Mouse (Mus musculus) urinary bladder, postnatal 10 days (tissue): ENCODE data around the gene Batf.
"Not testable (repeated sequence)": the region's sequence is repeated elsewhere in the genome, so short reads cannot be mapped to it uniquely, and the experiment has no call there.

Source experiments
- DNase-seq: peaks from one replicate; pipeline ENCODE4 v3.0.0; 2022; ENCODE audit warnings: low spot score

Gene Batf

DNA sequence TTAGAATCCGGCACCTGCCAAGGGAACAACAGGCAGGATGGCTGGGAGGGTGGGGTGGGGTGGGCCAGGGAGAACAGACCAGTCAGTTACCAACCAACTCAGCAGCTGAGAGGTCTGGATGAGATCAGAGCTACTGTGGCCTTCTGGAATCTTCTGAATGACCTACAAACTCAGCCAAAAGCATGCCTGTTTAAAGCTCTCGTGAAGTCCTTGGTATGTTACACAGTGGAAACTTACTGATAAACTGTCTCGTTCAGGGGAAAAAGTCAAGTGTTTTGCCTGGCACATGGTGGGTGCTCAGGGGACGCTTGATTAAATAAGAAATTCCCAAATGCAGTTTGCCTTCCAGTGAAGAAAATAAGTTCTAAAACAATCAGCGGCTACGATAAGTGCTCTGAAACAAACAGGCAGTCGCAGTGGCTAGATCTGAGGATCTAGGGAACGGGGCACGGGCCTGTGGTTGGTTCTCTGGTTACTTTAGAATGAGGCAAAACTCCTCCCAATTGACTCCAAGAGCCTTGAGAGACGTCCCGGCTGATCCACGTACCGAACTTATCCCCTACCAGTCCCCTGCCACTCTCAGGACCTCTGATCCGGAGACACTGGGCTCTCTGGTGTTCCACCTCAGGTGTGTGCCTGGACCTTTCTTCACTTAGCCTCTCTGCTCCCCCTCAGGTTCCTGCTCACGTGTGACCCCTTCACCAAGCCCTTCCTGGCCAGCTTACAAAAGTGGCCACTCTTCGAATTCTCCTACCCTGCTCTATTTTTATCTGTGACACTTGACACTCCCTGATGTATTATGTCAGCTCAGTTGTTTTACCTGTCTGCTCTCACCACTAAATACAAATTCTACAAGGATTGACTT, 1.8 kb upstream of the Batf start:
- DNase-seq: no peak

DNA sequence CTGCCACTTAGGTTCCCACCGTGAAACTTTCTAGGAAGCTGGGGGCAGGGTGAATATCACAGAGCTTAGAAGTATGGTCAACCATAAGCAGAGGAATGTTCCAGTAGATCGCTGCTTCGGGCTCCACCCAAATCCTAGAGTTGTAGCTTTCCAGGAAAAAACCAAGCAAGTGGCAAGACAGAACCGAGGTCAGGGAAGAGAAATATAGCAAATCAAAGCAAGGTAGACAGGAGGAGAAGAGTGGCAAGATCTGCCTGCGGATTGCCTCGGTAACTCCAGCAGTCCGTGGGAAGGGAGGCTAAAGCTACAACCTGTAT, 706 bp downstream of the Batf start:
- no peak for DNase-seq

DNA sequence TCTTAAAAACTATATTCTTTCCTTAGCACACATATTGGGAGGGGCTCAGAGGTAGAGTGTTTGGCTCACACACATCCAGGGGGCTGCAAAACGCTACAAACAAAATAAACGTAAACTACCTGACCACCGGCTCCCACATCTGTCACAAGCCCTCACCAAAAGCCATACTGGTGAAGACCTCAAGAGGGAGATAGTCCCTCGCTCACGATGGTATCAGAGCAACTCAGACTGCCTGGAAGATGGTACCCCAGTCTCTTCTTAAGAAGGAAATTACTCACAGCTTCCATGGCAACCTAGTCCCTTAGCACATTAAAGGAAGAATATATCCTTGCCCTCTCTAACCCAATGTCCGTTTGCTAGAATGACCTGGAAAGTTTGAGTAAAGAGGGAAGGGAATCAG, 1.4 kb downstream of the Batf start:
- no peak for DNase-seq

DNA sequence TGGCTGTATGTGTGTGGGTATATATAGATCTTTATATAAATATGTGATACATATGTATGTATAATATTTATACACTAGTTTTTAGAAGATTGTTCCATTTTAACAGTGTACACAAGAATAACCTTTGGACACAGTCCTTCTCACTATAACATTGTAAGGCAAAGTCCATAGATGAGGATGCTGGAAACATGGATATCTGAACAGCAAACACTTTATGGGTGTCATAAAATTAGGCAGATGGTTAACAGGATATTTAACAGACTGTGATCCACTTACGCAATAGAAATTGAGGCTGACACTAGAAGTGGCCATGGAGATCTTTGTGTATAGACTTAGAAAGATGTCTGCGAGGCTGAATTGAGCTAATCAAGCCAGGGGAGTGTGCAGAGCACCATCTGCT, 9.3 kb downstream of the Batf start:
- DNase-seq: no peak

DNA sequence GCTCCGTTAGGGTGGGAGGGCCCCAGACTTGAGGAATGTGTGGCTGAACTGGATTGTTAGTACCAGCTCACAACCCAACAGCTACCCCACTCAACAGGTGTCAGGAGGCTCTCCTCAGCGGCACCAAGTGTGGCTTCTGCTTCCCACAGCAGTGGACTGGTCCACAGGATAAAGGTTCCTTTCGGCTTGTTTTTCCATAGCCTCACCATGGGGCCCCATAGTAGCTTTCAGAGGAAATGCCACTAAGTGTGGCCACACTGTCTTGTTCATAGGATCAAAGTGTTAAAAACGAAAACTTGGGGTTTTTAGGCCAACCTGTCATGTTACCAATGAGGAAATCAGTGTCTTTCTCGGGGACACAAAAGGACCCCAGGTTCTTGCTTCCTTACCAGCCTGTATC, 10.0 kb downstream of the Batf start:
- no peak for DNase-seq

DNA sequence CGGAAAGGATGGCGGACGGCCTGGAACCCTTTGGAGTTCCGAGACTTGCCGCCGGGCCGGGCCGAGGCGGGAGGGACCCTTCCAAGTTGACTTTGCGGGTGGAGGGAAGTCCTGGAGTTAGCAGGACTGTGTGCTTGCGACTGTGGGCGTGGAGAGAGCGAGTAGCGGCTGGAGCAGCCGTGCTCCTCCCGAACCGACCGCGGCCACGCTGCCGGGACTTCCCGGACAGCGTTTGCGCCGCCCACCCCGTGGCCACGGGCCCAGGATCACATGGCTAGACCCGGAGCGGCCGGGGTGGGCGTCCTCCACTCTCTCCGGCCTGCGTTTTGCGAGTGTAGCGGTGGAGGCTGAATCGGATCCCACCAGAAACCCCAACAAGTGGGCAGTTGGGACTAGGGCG, 11.7 kb downstream of the Batf start:
- not testable (repeated sequence) for DNase-seq

DNA sequence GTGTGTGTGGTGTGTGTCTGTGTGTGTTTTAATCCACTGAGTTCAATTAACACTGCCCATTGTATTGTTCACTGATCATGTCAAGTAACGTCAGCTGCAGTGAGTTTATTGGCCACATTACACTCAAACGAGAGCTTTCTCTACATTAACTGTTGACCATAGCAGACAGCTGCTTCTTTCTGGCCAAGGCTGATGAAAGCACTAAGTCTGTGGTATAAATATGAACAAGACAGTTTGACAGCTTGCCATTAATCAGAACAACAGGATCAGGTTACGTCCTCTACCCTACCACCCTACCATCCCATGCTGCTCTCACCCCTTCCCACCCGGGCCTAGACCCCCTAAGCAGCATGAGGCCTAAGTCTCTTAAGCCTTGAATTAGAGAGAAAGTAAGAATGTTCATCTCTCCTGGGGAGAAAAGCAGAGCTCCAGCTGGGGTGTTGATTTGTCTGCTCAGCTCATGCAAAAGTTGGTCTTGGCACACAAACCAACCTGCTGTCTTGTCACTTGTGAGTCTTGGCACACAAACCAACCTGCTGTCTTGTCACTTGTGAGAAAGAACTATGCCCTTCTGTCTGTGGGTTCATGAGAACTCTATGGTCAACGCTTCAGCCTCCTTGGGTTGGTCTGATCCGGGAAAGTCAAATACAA, 13.8 kb downstream of the Batf start:
- no peak for DNase-seq

DNA sequence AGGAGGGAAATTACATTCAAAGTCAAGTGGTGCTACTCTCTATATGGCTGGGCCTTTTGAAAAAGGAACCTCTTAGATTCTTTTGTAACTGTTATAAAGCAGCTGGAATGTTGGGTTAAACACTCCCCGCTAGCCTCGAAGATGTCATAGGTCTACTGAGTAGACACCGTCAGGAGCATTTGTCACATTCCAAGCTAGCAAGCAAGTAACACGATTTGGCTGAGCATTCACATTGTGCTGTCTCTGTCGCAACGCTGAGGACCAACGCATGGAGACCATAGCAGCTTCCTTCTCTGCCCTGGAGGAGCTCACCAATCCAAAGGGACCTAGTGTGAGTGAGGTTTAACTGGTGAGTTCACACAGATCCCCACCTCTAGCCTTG, 14.4 kb downstream of the Batf start:
- DNase-seq: no peak

DNA sequence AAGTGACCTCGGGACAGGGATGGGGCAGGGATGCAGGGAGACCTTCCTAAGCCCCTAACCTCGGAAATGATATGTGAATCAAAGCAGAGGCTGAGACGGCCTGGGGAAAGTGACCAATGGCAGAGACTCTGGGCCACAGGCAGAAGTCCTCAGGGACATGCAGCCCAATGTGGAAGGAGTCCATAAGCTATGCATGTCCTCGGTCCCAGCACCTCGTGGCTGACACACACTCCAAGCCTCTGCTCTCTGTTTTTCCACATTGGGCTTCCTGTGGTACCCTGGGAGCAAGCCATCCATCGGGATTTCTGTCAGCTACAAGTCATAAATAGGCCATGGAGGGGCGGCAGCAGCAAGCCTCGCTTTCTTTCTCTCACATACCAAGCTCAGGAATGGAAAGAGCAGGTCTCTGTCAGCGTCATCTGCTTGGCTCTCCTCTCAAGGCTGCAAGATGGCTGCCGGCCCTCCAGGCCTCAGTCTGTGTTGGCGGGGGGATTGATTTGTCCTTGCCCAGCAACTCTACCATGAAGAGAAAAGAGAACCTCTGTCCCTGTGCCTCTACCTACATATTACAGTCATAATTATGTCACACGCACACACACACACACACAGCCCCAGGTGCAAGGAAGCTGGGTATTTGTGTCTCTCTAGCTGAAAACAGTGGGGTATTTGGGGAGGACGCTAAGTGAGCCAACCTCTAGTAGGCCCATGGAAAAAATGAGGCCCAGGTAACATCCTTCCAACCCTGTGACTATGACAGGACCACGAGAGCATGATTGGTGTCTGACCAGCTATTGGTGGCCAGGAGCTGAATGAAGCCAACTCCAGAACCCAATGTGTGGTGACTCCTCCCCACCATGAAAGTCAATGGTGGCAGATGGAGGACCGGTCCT, 15.9 kb downstream of the Batf start:
- no peak for DNase-seq

DNA sequence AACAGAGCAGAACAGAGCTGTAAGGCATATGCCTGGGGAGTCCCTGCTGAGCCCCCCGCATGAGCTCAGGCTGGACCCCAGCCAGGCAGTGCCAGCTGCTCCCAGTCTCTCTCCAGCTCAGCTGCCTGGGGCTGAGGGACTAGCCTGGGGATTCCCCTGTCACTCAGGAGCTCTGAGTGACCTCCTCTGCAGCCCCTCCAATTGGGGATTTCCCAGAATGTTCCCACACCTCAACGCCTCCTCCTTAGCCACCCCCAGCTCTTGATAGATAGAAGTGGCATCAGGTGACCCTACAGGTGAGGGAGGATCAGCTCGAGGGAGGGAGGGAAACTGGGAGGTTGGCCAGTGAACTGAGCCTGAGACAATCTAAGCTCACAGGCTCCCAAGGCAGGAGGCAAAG, 17.0 kb downstream of the Batf start:
- no peak for DNase-seq

DNA sequence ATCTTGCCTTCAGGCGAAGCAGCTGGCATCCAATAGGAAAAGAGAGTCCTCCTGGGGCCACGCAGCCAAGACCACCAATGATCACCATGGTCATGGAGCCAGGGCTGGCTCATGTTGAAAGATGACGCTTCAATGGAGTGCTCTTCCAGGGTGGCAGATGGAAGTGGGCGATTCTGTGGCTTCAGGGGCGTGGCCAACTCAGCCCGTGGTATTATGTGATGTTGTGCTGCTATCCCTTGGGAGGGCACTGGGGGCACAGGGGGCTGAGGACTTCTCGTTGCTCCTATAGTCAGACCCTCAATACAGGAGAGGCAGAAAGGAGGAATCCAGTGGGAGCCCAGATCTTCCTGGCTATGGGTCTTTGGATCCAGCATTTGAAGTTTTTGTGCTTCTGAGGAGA, 18.1 kb downstream of the Batf start:
- DNase-seq: no peak

DNA sequence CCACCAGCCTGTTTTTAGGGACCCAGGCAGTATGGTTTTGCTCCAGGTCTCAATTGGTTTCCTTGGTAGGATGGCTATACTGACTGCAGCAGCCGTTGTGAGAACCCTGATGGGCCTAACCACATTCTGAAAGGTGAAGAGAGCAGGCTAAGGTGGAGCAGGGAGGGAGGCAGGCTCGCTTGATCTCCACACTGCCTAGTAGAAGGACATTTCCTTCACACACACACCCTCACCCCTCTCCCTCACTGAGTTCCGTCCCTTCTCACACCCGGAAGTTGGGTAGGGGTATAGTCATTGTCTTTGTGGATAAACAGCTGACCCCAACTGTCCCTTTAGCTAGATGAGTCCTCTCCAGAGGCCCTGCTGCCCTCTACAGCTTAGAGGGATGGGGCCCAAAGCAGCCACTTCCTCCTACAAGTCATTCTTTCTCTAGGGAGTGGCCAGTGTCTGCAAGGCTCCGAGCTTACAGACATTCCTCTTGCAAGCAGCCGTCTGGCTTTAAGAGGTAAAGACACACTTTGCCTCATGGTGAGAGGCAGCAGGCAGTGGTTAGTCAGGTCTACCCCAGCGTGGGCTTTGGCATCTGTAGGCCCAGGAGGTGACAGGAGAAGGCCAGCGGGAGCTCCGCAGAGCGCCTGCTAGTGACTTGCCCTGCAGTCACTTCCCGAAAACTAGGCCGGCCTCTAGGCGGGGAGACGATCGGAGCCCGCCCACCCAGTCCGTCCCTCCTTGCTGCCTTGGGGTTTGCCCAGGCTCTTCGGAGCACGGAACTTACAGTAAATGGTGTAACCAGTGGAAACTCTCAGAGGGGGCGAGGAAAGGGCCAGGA, 18.7 kb downstream of the Batf start:
- peak; percentile 31 for DNase-seq

DNA sequence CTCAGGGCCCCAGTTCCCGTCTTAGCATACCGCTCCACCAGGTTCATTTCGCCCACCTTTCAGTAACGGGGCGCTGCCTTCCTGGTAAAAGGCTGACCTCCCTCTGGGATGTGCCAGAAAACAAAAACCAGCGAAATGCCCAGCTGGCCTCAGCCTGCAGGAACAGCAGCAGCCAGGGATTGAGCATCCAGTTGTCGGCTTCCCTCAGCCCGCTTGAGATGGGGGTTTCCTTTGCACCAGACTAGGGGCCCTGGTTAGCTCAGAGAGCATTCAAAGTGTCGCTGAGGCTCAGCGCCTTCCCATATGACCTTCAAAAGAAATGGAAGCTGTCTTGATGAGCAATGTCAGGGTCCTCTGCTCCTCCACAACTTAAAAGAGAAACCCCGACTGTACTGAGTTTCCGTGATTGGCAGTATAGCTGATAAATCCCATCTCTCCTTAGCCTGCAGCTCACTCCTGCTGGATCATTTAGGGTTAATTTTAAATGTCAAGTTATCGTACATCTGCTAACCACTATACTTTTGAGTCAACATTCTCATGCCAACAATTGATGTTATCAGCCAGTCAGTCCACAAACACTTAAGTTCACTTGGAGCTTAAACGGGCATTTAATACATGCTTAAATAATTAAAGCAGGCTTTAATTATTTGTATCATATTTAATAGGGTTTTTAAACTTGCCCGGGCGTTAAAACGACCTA, 19.5 kb downstream of the Batf start:
- no peak for DNase-seq

DNA sequence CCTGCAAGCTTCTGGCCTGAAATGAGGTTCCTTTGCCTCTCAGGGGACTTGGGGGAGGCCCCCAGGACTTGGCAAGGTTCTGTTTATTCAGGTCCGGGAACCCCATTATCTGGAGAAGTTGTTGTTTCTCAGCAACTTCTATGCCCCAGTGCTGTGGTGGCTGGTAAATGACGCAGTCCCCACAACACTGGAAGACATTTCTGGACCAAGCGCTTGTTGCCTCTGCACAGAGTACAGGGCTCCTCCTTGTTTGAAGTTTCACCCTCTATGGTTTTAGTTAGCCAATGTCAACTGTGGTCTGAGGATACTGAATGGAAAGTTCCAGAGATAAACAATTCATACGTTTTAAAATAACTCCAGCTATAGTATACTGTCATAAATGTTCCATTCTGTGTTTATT, 20.4 kb downstream of the Batf start:
- no peak for DNase-seq

DNA sequence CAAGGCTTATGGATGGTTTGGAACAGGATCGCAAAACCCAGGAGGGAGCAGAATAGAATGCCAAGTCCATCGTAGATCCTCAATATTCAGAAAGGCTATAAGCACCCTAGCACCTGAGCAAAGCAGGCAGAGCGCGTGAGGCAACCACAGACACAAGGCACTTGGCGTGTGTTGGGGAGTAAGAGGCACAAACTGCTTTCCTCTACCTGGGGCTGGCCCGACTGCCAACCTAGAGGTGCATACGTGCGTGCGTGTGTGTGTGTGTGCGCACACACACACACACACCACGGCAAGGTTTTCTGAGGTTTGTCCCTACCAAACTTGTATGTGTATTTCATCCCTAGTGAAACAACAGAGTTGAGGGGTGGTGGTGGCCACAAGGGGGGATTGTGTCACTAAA, 20.9 kb downstream of the Batf start:
- DNase-seq: no peak

DNA sequence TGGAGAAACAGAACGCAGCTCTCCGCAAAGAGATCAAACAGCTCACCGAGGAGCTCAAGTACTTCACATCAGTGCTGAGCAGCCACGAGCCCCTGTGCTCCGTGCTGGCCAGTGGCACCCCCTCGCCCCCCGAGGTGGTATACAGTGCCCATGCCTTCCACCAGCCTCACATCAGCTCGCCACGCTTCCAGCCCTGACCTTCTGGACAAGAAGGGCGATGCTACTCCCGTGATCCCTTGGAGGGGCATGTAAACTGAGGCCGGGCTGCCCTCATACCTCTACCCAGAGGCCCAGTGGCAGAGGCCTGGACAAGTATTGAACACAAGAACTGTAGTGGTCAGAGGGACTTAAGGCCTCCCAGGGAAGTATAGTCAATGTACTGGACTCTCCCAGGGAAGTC, 22.1 kb downstream of the Batf start:
- no peak for DNase-seq

DNA sequence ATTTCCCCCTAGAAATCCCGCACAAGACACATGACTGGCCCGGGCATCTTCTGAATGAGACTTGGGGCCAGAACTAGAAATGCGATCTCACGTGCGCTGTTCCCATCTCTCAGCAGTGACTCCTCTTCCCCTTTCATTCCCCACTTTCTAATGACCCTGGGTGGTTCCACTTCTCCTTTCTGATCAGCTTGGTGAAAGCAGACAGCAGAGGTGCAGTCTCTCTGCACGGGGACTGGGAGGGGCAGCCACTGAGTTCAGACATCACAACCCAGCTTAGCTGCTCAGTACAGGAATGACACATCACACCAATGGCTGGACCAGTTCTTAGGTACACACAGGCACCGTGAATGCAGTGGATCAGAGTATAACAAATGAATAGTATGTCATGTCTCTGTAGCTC, 24.2 kb downstream of the Batf start:
- no peak for DNase-seq

DNA sequence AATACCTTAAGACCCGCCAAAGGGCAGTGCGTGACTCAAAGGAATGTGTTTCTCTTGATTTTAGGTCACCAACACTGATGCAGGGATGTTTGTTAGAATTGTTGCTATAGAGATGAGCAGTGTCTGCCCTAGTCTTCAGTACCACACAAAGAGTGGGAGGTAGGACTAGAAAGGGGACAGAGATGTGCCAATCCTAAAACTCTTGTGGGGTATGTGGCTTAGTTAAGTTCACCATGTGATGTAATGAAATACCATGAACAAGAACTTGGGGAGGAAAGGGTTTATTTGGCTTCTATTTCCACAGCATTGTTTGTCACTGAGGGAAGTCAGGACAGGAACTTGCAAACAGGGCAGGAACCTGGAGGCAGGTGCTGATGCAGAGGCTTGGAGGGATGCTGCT, 26.1 kb downstream of the Batf start:
- no peak for DNase-seq

DNA sequence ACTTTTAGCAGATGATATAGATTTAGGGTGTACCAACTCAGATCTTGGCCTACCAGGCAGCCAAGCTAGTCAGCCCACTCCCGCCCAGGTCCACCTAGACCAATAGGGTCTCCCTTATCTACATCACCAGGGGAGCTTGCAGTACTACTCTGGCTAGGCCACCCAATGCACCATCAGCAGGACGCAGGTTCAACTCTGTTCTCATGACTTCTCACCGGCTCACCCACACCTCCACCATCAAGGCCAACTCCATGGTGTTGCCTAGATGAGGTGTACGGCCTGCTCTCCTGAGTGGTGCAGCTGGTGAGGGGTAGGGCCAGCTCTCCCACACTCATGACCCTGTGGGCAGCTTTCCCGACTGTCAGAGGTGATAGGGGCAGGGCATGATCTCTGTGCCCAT, 27.7 kb downstream of the Batf start:
- no peak for DNase-seq

DNA sequence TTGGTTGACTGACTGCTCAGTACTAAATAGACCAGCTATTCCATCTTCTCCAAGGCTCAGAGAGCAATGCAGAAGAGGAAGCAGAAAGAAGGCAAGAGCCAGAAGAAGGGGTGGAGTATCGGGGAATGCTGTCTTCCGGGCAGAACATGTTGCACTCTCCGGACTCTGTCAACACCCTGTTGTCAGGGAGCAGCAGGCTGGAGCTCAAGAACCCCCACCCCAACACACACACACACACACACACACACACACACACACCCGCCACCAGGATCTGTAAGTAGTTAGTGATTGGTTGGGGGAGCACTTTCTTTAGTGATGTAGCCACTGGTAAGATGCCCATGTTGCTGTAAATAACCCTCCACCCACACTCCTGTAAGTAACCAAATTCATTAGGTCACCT, 38.8 kb downstream of the Batf start:
- DNase-seq: no peak

DNA sequence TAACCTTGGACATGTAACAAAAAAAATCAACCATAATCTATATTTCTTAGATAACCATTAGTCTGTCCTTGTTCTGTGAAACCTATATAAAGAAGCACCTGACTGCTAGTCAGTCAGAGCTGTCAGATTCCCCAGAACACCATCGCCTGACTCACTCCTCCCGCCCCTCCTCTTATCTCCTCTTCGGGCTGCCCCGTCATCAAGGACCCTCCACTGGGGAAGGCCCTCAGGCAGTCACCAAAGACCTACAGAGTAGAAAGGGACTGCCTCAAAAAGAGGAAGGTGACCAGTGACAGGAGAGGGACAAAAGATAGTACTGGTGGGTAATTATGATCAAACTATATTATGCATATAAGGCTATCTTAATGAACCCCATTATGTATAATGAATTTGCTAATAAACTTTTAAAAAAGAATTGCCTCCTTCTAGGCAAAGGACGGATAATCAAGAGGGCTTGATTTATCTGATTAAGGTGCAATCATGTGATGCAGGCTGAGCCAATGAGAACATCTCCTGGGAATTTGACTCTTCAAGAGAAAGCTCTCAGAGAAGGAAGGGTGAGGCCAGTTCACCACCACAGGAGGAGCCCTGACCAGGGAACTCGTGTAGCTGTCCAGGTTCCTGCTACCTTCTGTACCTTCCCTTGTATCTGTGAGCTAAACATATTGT, 40.4 kb downstream of the Batf start:
- no peak for DNase-seq
